Mouse (Mus musculus) heart, postnatal 0 days (tissue): Measurements from ENCODE around the gene Sptlc2.

ENCODE experiments used
- CTCF ChIP-seq: IDR thresholded peaks from 2 replicates; pipeline ENCODE4 v1.5.1; 2016; ENCODE audit warnings: antibody characterized with exemption, control low read depth, low read depth
- EP300 ChIP-seq: IDR thresholded peaks from 2 replicates; pipeline ENCODE4 v1.6.1; 2016; ENCODE audit warnings: antibody characterized with exemption, low read depth

DNA sequence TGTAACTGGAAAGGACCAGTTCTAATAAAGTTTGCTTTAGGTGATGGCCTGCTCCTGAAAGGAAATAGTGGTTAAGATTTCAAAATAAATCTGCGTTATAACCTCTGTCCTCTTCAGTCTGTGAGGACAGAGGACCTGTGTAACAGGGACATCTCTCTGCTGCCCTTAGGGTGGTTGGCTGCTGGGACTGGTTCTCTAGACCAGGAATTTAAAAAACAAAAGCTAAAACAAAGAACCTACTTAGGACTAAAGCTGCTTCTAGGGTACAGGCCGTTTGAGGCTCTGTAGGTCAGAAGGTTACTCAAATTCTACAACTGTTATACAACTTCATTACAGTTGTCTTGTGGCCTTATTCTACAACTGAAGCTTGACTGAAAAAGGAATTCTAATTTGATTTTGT is 75.1 kb downstream of the Sptlc2 start:
- TF ChIP-seq EP300: no peak
- no peak for TF ChIP-seq CTCF
